Mouse (Mus musculus) embryonic fibroblast, embryonic 13.5 days (primary cell): ENCODE data around the gene Nectin1. TPM values are rescaled to one million over a fixed set of nuclear protein-coding genes. Genes with fewer than 3 reads are reported as not detected.
A peak's percentile ranks its signal among the peaks of the same experiment; 100 is the strongest.

Experiments
- H3K27ac ChIP-seq: 2 replicates; pipeline ENCODE4 v1.5.1; 2012; ENCODE audit warnings: low read length, control low read depth, inconsistent platforms; ENCODE audit not compliant: insufficient read depth
- H3K4me1 ChIP-seq: 2 replicates; pipeline ENCODE4 v1.6.1; 2011; ENCODE audit warnings: low read length; ENCODE audit not compliant: control insufficient read depth, insufficient read depth
- H3K4me3 ChIP-seq: 2 replicates; pipeline ENCODE4 v1.5.1; 2011; ENCODE audit warnings: mild to moderate bottlenecking, control low read depth, low read length; ENCODE audit not compliant: insufficient read depth
- CTCF ChIP-seq: IDR thresholded peaks from 2 replicates; pipeline ENCODE4 v1.5.1; 2011; ENCODE audit warnings: mild to moderate bottlenecking, control low read depth, low read length, moderate library complexity, borderline replicate concordance; ENCODE audit not compliant: insufficient read depth
- POLR2A ChIP-seq: IDR thresholded peaks from 2 replicates; pipeline ENCODE4 v1.6.1; 2011; ENCODE audit warnings: low read depth, mild to moderate bottlenecking, control low read depth, low read length, moderate library complexity
- polyA plus RNA-seq: library from polyadenylated mRNA; stranded (reverse); fragments of >200 nt; gene quantifications from 2 replicates; pipeline ENCODE4 v1.2.4, GENCODE M21; 2011; ENCODE audit warnings: low read depth; ENCODE audit not compliant: missing spikeins, insufficient read length

Nectin1 gene
- polyA plus RNA-seq, 1 experiment = 13.2 TPM

- Histone ChIP-seq H3K27ac (no peak overlapping the region), H3K4me3 (no peak overlapping the region), H3K4me1 (peaks cover 3% of the 10 kb centered on the region; the same call in 1 of the 2 replicates)
- TF ChIP-seq CTCF = no peak
- no peak for TF ChIP-seq POLR2A
Observed at GRCm38 (mm10) chr9:43792681-43793080, 48.9 kb downstream of the Nectin1 start.

GRCm38 (mm10) chr9:43793411-43793810 lies 49.6 kb downstream of the Nectin1 start:
- no peak overlapping the region for H3K27ac ChIP-seq
- peaks cover 3% of the 10 kb centered on the region; the same call in 1 of the 2 replicates for H3K4me1 ChIP-seq
- no peak for TF ChIP-seq CTCF
- TF ChIP-seq POLR2A = no peak
- no peak overlapping the region for H3K4me3 ChIP-seq

- no peak for TF ChIP-seq CTCF
- no peak for TF ChIP-seq POLR2A
- H3K27ac ChIP-seq = no peak overlapping the region
- H3K4me1 ChIP-seq = peaks cover 10% of the 10 kb centered on the region; the same call in 1 of the 2 replicates
- no peak overlapping the region for H3K4me3 ChIP-seq
Observed at GRCm38 (mm10) chr9:43796031-43796430, 52.2 kb downstream of the Nectin1 start.

- Histone ChIP-seq H3K4me3 (no peak overlapping the region), H3K4me1 (peaks cover 16% of the 10 kb centered on the region), H3K27ac (no peak overlapping the region)
- TF ChIP-seq POLR2A (no peak), CTCF (no peak)
Observed at GRCm38 (mm10) chr9:43796841-43797740, 53.3 kb downstream of the Nectin1 start.

GRCm38 (mm10) chr9:43797746-43798145 lies 54.0 kb downstream of the Nectin1 start:
- Histone ChIP-seq H3K4me3 (no peak overlapping the region), H3K4me1 (peaks cover 17% of the 10 kb centered on the region), H3K27ac (no peak overlapping the region)
- TF ChIP-seq CTCF = no peak
- TF ChIP-seq POLR2A = no peak

- no peak overlapping the region for H3K4me3 ChIP-seq
- peaks cover 17% of the 10 kb centered on the region for H3K4me1 ChIP-seq
- TF ChIP-seq POLR2A (no peak), CTCF (no peak)
- H3K27ac ChIP-seq = 0 out of 2 replicates have a peak overlapping the region, but pooled peaks have one; percentile 4
Observed at GRCm38 (mm10) chr9:43800525-43800924, 56.7 kb downstream of the Nectin1 start.

GRCm38 (mm10) chr9:43801911-43802310 lies 58.1 kb downstream of the Nectin1 start:
- Histone ChIP-seq H3K27ac (peak overlapping the region; percentile 78; the same call in 1 of the 2 replicates), H3K4me1 (peaks cover 17% of the 10 kb centered on the region), H3K4me3 (no peak overlapping the region)
- peak; percentile 93 for TF ChIP-seq CTCF
- TF ChIP-seq POLR2A = no peak

GRCm38 (mm10) chr9:43807565-43807964 lies 63.8 kb downstream of the Nectin1 start:
- Histone ChIP-seq H3K4me3 (no peak overlapping the region), H3K27ac (no peak overlapping the region), H3K4me1 (0 out of 2 replicates have a peak, but pooled peaks cover 1% of the 10 kb centered on the region)
- TF ChIP-seq POLR2A = no peak
- no peak for TF ChIP-seq CTCF

- Histone ChIP-seq H3K27ac (no peak overlapping the region), H3K4me1 (no peaks in the 10 kb centered on the region), H3K4me3 (no peak overlapping the region)
- TF ChIP-seq POLR2A (no peak), CTCF (no peak)
Observed at GRCm38 (mm10) chr9:43808099-43808498, 64.3 kb downstream of the Nectin1 start.

- H3K27ac ChIP-seq = no peak overlapping the region
- no peak overlapping the region for H3K4me3 ChIP-seq
- H3K4me1 ChIP-seq = no peaks in the 10 kb centered on the region
- TF ChIP-seq POLR2A (no peak), CTCF (no peak)
Observed at GRCm38 (mm10) chr9:43808546-43808945, 64.8 kb downstream of the Nectin1 start.

GRCm38 (mm10) chr9:43813156-43813555 lies 69.4 kb downstream of the Nectin1 start:
- Histone ChIP-seq H3K4me1 (no peaks in the 10 kb centered on the region), H3K27ac (no peak overlapping the region), H3K4me3 (no peak overlapping the region)
- no peak for TF ChIP-seq POLR2A
- no peak for TF ChIP-seq CTCF
